Mouse (Mus musculus) liver, adult 2 months (tissue): ENCODE data around the gene Atp2c2.

Experiments used
- CTCF ChIP-seq: fragments of 200-500 bp; IDR thresholded peaks from 2 replicates; pipeline ENCODE4 v1.5.1; 2011; ENCODE audit warnings: low read depth, low read length, control low read depth
- POLR2A ChIP-seq: fragments of 200-500 bp; IDR thresholded peaks from 2 replicates; pipeline ENCODE4 v1.6.1; 2011; ENCODE audit warnings: low read length, control low read depth; ENCODE audit not compliant: insufficient read depth; ENCODE audit errors: extremely low read depth

DNA sequence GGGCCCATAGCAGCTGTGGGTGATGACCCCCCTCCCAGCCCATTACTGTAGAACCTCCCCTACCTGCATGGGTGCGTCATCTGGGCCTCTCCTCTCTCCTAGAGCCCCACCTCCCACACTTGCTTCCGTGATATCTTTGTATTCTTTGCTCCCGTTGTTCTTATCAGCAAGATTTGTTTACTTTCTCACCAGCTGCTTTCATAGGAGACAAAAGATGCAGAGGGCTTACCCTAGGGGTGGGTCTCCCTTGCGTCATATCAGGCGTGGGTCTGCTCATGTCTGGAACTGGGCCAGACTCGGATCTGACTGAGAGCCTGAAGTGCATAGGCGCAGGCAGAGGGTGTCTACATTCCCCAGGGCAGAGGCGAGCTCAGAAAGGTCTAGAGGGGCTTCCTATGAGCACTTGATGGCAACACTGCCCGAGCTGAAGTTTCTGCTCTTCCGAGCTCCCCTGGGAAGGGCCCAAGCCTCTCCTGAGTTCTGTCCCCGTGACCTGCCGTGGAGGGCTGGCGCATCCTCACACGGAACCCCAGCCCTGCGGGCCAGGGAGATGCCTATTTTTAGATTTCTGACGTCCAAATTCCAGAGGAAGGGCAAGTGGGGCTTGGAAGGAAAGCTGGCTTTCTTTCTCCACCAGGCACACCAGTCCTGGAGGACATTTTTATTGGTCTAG, 29.3 kb upstream of the Atp2c2 start:
- no peak for TF ChIP-seq CTCF
- TF ChIP-seq POLR2A, result no peak
